Mouse (Mus musculus) E14TG2a.4 (cell line): ENCODE measurements around the gene 5830411N06Rik.

Experiments used
- CTCF ChIP-seq: conservative IDR thresholded peaks from 2 replicates; pipeline ENCODE4 v1.5.1; 2014; ENCODE audit warnings: low read length
- POU5F1 ChIP-seq: IDR thresholded peaks from 2 replicates; pipeline ENCODE4 v1.6.1; 2014; ENCODE audit warnings: low read length, borderline replicate concordance

DNA sequence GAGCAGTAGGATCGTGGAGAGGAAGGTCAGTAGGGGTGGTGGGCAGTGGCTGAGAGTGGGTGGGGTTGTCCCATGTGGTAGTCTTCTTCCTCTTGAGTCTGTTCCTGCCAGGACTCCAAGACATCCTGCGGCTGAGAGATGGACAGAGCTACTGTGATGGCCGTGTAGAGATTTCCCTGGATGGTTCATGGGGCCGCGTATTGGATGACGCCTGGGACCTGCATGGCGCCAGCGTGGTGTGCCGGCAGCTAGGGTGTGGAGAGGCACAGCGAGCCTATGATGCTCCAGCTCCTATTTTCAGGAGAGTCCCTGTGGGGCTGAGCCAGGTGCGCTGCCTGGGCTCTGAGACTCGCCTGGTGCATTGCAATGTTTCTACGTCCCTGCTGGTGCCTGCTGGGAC is 22.9 kb upstream of the 5830411N06Rik start:
- TF ChIP-seq CTCF (no peak), POU5F1 (no peak)
